Mouse (Mus musculus) intestine, embryonic 14.5 days (tissue): ENCODE data around the gene Capg. TPM values are rescaled to one million over a fixed set of nuclear protein-coding genes. Genes with fewer than 3 reads are reported as not detected.

Experiments used
- ATAC-seq: fragments of 200-750 bp; cut with Nextera tagmentation; replicated peaks from 2 replicates; pipeline ENCODE4 v1.8.0; 2017; ENCODE audit warnings: low read depth, moderate number of reproducible peaks, moderate TSS enrichment, moderate library complexity; ENCODE audit not compliant: low FRiP score, low TSS enrichment
- DNase-seq: peaks from one replicate; pipeline ENCODE4 v3.0.0-alpha.2; 2018; ENCODE audit warnings: low spot score
- H3K27ac ChIP-seq: fragments of 300-500 bp; sonication (generic); 2 replicates; pipeline ENCODE4 v1.5.1; 2014; ENCODE audit warnings: low read depth, mild to moderate bottlenecking, control low read depth
- H3K27me3 ChIP-seq: fragments of 300-500 bp; sonication (generic); replicated peaks from 2 replicates; pipeline ENCODE4 v1.6.1; 2014; ENCODE audit warnings: low read length, control low read depth; ENCODE audit not compliant: control insufficient read depth, insufficient read depth
- H3K36me3 ChIP-seq: fragments of 300-500 bp; sonication (generic); 2 replicates; pipeline ENCODE4 v1.6.1; 2014; ENCODE audit warnings: low read length, control low read depth; ENCODE audit not compliant: control insufficient read depth, insufficient read depth
- H3K4me1 ChIP-seq: fragments of 300-500 bp; sonication (generic); replicated peaks from 2 replicates; pipeline ENCODE4 v1.6.1; 2014; ENCODE audit warnings: low read length, control low read depth, mixed read lengths; ENCODE audit not compliant: control insufficient read depth, insufficient read depth
- H3K4me2 ChIP-seq: fragments of 300-500 bp; sonication (generic); 2 replicates; pipeline ENCODE4 v1.6.1; 2014; ENCODE audit warnings: low read length
- H3K4me3 ChIP-seq: fragments of 300-500 bp; sonication (generic); 2 replicates; pipeline ENCODE4 v1.5.1; 2014; ENCODE audit warnings: low read depth, low read length, control low read depth, mixed read lengths
- H3K9ac ChIP-seq: fragments of 300-500 bp; sonication (generic); 2 replicates; pipeline ENCODE4 v1.6.1; 2014; ENCODE audit warnings: mild to moderate bottlenecking, low read length
- H3K9me3 ChIP-seq: fragments of 300-500 bp; sonication (generic); 2 replicates; pipeline ENCODE4 v1.6.1; 2016; ENCODE audit warnings: low read length, control low read depth; ENCODE audit not compliant: control insufficient read depth
- WGBS: fragments of 180-500 bp; shearing (Covaris S2); extraction: QIAGEN DNeasy Blood & Tissue Kit; methylation state at CpG from one replicate; pipeline ENCODE4 v1.1.7; 2014; 5-methylcytosine and 5-hydroxymethylcytosine counted together
- polyA plus RNA-seq: library from polyadenylated mRNA; unstranded; fragments of >200 nt; fragmentation: Nextera tagmentation; extraction: Ambion mirVana; gene quantifications from 2 replicates; pipeline ENCODE4 v1.2.1, GENCODE M21; 2014

Gene Capg
- polyA plus RNA-seq, 1 experiment from 2014 or later, result 36.7 TPM

DNA sequence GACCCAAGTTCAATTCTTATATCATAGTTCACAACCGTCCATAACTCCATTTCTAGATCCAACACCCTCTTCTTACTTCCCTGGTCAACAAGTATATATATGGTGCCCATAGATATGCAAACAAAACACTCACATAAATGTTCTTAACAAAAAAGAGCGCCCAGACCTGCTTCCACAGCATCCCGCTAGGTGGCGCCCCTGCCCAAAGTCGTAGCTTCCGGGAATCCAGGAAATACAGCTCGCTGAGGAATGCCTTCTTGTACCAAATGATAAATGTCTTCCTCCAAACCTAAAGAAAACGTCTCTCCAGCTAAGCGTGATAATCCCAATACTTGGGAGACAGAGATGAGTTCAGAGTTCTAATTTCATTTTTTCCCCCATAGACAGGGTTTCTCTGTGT, 9.0 kb upstream of the Capg start:
- H3K9ac ChIP-seq, result no peak overlapping the region
- no peak overlapping the region; the same call in 1 of the 2 replicates for H3K27ac ChIP-seq
- ATAC-seq, result no peak

DNA sequence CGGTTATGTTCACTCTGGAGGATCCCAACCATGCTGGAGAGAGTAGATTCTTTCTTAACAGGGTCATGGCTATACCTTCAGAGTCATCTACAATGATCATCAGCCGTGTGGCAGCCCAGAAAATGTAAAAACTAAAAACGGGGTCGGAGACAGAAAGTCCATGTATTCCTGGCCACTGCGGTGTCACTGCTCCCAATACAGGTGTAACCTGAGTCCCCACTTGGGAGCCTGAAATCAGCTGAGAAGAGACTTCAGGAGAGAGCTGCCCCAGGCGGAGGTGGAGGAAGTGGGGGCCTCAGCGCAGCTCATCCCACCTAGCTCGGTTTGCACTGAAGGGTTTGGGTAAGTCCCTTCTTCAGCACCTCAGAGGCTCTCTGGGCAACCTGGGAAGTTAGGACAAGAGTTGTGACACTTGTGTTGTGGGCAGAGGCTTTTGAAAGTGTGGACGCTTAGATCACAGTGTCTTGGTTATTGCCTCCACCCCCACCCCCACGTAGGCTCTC, 6.1 kb upstream of the Capg start:
- Histone ChIP-seq H3K36me3 (no peaks in the 10 kb centered on the region), H3K9ac (peak overlapping the region; percentile 41; the same call in 1 of the 2 replicates), H3K27me3 (no peaks in the 10 kb centered on the region), H3K4me1 (no peaks in the 10 kb centered on the region; the same call in 1 of the 2 replicates), H3K4me2 (peak overlapping the region; percentile 67), H3K27ac (no peak overlapping the region), H3K4me3 (peak overlapping the region; percentile 52), H3K9me3 (no peaks in the 10 kb centered on the region)
- WGBS, result 48% methylated on average over 10 of the region's 10 CpGs
- ATAC-seq (0 out of 2 replicates have a peak, but pooled peaks have one; percentile 3), DNase-seq (no peak)

More for the DNA sequence above, 9.0 kb upstream of the Capg start:
- Histone ChIP-seq H3K4me3 (no peak overlapping the region), H3K27me3 (no peaks in the 10 kb centered on the region), H3K9me3 (no peaks in the 10 kb centered on the region), H3K4me2 (peak overlapping the region; percentile 36), H3K4me1 (no peaks in the 10 kb centered on the region; the same call in 1 of the 2 replicates), H3K36me3 (no peaks in the 10 kb centered on the region)
- peak; percentile 90 for DNase-seq
- WGBS, result 5% methylated on average over 9 of the region's 9 CpGs

GRCm38 (mm10) chr6:72538562-72539031, 5.6 kb upstream of the Capg start:
- WGBS, result under 1% methylated on average over 16 of the region's 16 CpGs
- DNase-seq (peak; percentile 86), ATAC-seq (peak; percentile 93)
- Histone ChIP-seq H3K9ac (peak overlapping the region; percentile 41), H3K4me3 (peak overlapping the region; percentile 52), H3K36me3 (no peaks in the 10 kb centered on the region), H3K4me2 (peak overlapping the region; percentile 67), H3K27ac (no peak overlapping the region), H3K9me3 (no peaks in the 10 kb centered on the region), H3K27me3 (no peaks in the 10 kb centered on the region), H3K4me1 (no peaks in the 10 kb centered on the region; the same call in 1 of the 2 replicates)

GRCm38 (mm10) chr6:72543265-72543850, 833 bp upstream of the Capg start:
- H3K4me3 ChIP-seq, result no peak overlapping the region
- no peak for ATAC-seq
- WGBS, result 77% methylated on average over 12 of the region's 12 CpGs
- no peaks in the 10 kb centered on the region for H3K27me3 ChIP-seq
- no peak overlapping the region for H3K9ac ChIP-seq
- H3K4me1 ChIP-seq, result peaks cover 10% of the 10 kb centered on the region; the same call in 1 of the 2 replicates
- 0 out of 2 replicates have a peak overlapping the region, but pooled peaks have one; percentile 22 for H3K27ac ChIP-seq
- H3K4me2 ChIP-seq, result no peak overlapping the region
- DNase-seq, result no peak
- H3K9me3 ChIP-seq, result no peaks in the 10 kb centered on the region
- H3K36me3 ChIP-seq, result no peaks in the 10 kb centered on the region

GRCm38 (mm10) chr6:72545377-72545776, 1.2 kb downstream of the Capg start:
- H3K27me3 ChIP-seq, result no peaks in the 10 kb centered on the region
- H3K4me1 ChIP-seq, result peaks cover 13% of the 10 kb centered on the region; the same call in 1 of the 2 replicates
- 67% methylated on average over 7 of the region's 7 CpGs for WGBS
- H3K4me3 ChIP-seq, result no peak overlapping the region
- H3K4me2 ChIP-seq, result no peak overlapping the region
- DNase-seq (no peak), ATAC-seq (no peak)
- no peak overlapping the region for H3K27ac ChIP-seq
- no peaks in the 10 kb centered on the region for H3K9me3 ChIP-seq
- no peak overlapping the region for H3K9ac ChIP-seq
- no peaks in the 10 kb centered on the region for H3K36me3 ChIP-seq

- no peak overlapping the region for H3K4me2 ChIP-seq
- no peaks in the 10 kb centered on the region for H3K27me3 ChIP-seq
- H3K27ac ChIP-seq, result no peak overlapping the region
- WGBS, result 97% methylated on average over 2 of the region's 2 CpGs
- ATAC-seq, result no peak
- no peak overlapping the region for H3K9ac ChIP-seq
- H3K4me1 ChIP-seq, result peaks cover 18% of the 10 kb centered on the region
- DNase-seq, result no peak
- H3K9me3 ChIP-seq, result no peaks in the 10 kb centered on the region
- H3K4me3 ChIP-seq, result no peak overlapping the region
- no peaks in the 10 kb centered on the region for H3K36me3 ChIP-seq
Measured at GRCm38 (mm10) chr6:72547121-72547520, 2.9 kb downstream of the Capg start.

DNA sequence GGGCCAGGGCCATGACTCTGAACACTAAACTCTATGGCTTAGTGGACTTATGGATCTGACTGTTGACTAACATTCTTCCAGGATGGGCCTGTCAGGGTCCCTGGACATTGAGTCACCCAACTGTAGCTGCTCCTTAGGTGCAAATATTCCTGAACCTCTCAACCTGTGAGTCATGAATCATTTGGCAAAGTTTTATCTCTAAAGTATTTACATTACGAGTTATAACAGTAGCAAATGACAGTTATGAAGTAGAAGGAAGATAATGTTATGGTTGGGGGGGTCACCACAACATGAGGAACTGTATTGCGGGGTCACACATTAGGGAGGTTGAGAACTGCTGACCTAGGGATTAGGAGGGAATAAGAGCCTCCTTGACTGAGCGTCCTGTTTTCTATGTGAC, 3.7 kb downstream of the Capg start:
- no peaks in the 10 kb centered on the region for H3K9me3 ChIP-seq
- ATAC-seq (no peak), DNase-seq (no peak)
- no peak overlapping the region for H3K4me2 ChIP-seq
- no peaks in the 10 kb centered on the region for H3K36me3 ChIP-seq
- H3K4me1 ChIP-seq, result peaks cover 21% of the 10 kb centered on the region
- 86% methylated on average over 3 of the region's 3 CpGs for WGBS
- H3K9ac ChIP-seq, result no peak overlapping the region
- no peaks in the 10 kb centered on the region for H3K27me3 ChIP-seq
- H3K4me3 ChIP-seq, result no peak overlapping the region
- H3K27ac ChIP-seq, result no peak overlapping the region

DNA sequence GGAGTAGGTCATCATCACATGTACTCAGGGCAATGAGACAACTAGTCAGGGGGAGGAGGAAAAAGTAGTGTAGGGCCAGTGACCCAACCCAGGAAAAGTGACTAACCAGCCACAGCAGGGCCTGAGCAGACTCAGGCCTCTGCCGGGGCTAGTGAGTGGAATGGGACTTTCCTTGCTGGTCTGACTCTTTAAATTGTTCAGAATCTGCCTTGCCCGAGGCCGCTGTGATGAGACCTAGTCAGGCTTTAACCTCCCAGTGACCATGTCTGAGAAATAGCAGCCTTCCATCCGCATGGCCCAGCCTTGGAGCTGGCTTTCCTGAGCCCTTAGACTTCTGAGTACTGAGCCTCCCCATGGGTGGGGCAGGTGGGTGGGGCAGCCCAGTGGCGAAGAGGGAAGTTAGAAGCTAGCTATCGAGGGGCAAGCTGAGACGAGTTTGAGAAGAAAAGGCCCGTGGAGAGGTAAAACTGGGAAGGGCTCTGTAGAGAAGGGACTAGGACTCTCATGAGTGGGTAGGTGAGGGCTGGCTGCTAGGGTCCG, 4.9 kb downstream of the Capg start:
- DNase-seq (no peak), ATAC-seq (no peak)
- Histone ChIP-seq H3K4me2 (no peak overlapping the region), H3K27ac (no peak overlapping the region), H3K9me3 (no peaks in the 10 kb centered on the region), H3K36me3 (no peaks in the 10 kb centered on the region), H3K27me3 (no peaks in the 10 kb centered on the region), H3K4me3 (no peak overlapping the region), H3K9ac (no peak overlapping the region), H3K4me1 (peaks cover 25% of the 10 kb centered on the region)
- 51% methylated on average over 9 of the region's 9 CpGs for WGBS
